In the genomic region with DNA sequence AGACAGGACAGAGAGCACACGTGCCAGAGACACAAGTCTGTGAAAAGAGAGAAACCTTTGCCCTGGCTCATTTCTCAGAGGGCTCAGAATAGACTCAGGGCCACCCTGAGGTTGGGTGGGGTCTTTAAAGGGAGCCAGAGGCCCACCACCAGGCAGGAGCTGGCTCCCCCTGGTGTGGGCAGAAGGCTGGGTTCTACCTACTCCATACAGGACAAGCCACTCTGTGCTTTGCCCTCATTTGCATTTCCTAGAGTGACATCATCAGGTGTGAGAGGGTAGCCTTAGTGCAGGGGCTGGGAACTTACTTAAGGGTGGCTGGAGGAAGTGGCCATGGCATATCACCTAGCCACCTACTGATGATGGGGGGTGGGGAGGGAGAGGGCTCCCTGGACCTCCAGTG, we compare ENCODE assay signal across 19 mouse cellular contexts.
DNase-seq lines count a peak whose midpoint lies in the region; ATAC-seq and TF ChIP-seq lines count a peak whose summit lies in the region.
"Had no signal": no experiment of that assay in that cellular context is flagged by ENCODE, and none has a peak within 500 bp of the region (broad histone marks: within the 10 kb centered on the region; RNA-seq: fewer than 3 reads in every experiment).

No protein-coding gene starts in this region.

- TF ChIP-seq CTCF in kidney, postnatal 0 days (IDR thresholded peaks at IDR 0.05; ENCODE audit: low read depth) = no peak

- ATAC-seq in heart, embryonic 11.5 days (replicated peaks; ENCODE audit: insufficient number of reproducible peaks, low FRiP score, low TSS enrichment) = no peak
- ATAC-seq in kidney, postnatal 0 days (replicated peaks; ENCODE audit: low FRiP score, low read depth) = peak; percentile 38; the same call in 1 of the 2 replicates
- no peak; the same call in 1 of the 2 replicates for ATAC-seq in kidney, embryonic 14.5 days (ENCODE audit: low FRiP score, low TSS enrichment)
- ATAC-seq in intestine, embryonic 15.5 days = peak; percentile 68; the same call in 1 of the 2 replicates
- no peak for ATAC-seq in CD4-positive, CD25-positive, alpha-beta regulatory T cell, adult 4 months
- ATAC-seq: activated CD4-positive, CD25-positive, alpha-beta regulatory T cell, adult 4 months; inflammation-experienced regulatory T-cells, adult 6 months; liver, postnatal 0 days had no signal

- H3K9ac ChIP-seq in heart, embryonic 11.5 days (ENCODE audit: low read depth, low read length) = no peak overlapping the region
- H3K9ac ChIP-seq in kidney, postnatal 0 days (ENCODE audit: low read depth, low read length) = no peak overlapping the region
- no peak overlapping the region for H3K9ac ChIP-seq in kidney, embryonic 14.5 days (ENCODE audit: low read depth, low read length)
- H3K9ac ChIP-seq in intestine, embryonic 15.5 days = no peak overlapping the region
- H3K9ac ChIP-seq: hindbrain, embryonic 13.5 days; limb, embryonic 12.5 days; liver, postnatal 0 days; midbrain, embryonic 12.5 days had no signal

- DNase-seq in heart, adult 9 months (ENCODE audit: low spot score in 2 of 2) = no peak
- no peak for DNase-seq in kidney, postnatal 0 days (ENCODE audit: low spot score)
- no peak for DNase-seq in embryo, embryonic 11 days
- DNase-seq: adrenal gland, adult 8-10 months; cerebellum, adult 18-20 months; cerebellum, postnatal 25 days; liver, postnatal 0 days; lung, postnatal 10 days had no signal

- peaks cover 16% of the 10 kb centered on the region; the same call in 1 of the 2 replicates for H3K4me1 ChIP-seq in heart, embryonic 11.5 days (ENCODE audit: control insufficient read depth, insufficient read depth, low read length)
- no peaks in the 10 kb centered on the region; the same call in 1 of the 2 replicates for H3K4me1 ChIP-seq in kidney, postnatal 0 days (replicated peaks; ENCODE audit: insufficient read depth, low read length)
- H3K4me1 ChIP-seq in kidney, embryonic 14.5 days (ENCODE audit: control insufficient read depth, insufficient read depth, low read length) = peaks cover 17% of the 10 kb centered on the region
- H3K4me1 ChIP-seq in intestine, embryonic 15.5 days (replicated peaks) = peaks cover 19% of the 10 kb centered on the region

- WGBS in heart, embryonic 11.5 days (ENCODE audit: insufficient replicate concordance) = 40% methylated on average over 1 of the region's 1 CpGs
- 29% methylated on average over 1 of the region's 1 CpGs for WGBS in kidney, postnatal 0 days
- WGBS in kidney, embryonic 14.5 days = 10% methylated on average over 1 of the region's 1 CpGs
- 38% methylated on average over 1 of the region's 1 CpGs for WGBS in intestine, embryonic 15.5 days

- H3K27me3 ChIP-seq in heart, embryonic 11.5 days (ENCODE audit: control insufficient read depth, insufficient read depth, low read length) = no peaks in the 10 kb centered on the region
- no peaks in the 10 kb centered on the region for H3K27me3 ChIP-seq in kidney, postnatal 0 days (ENCODE audit: insufficient read depth, low read length)
- H3K27me3 ChIP-seq in kidney, embryonic 14.5 days (ENCODE audit: control insufficient read depth, insufficient read depth, low read length) = no peaks in the 10 kb centered on the region
- no peaks in the 10 kb centered on the region; the same call in 1 of the 2 replicates for H3K27me3 ChIP-seq in intestine, embryonic 15.5 days (replicated peaks)
- H3K27me3 ChIP-seq: hindbrain, embryonic 13.5 days; midbrain, embryonic 12.5 days had no signal

- no peaks in the 10 kb centered on the region for H3K9me3 ChIP-seq in heart, embryonic 11.5 days (replicated peaks; ENCODE audit: control insufficient read depth, low read length)
- no peaks in the 10 kb centered on the region for H3K9me3 ChIP-seq in kidney, postnatal 0 days (replicated peaks; ENCODE audit: low read length)
- no peaks in the 10 kb centered on the region for H3K9me3 ChIP-seq in kidney, embryonic 14.5 days (ENCODE audit: control insufficient read depth, low read length)
- H3K9me3 ChIP-seq in intestine, embryonic 15.5 days = no peaks in the 10 kb centered on the region
- H3K9me3 ChIP-seq: hindbrain, embryonic 13.5 days; limb, embryonic 12.5 days; midbrain, embryonic 12.5 days had no signal

- H3K4me3 ChIP-seq in heart, embryonic 11.5 days (ENCODE audit: low read depth, low read length) = no peak overlapping the region
- no peak overlapping the region for H3K4me3 ChIP-seq in kidney, postnatal 0 days (replicated peaks; ENCODE audit: low read depth, low read length)
- H3K4me3 ChIP-seq in kidney, embryonic 14.5 days (ENCODE audit: low read length) = no peak overlapping the region
- H3K4me3 ChIP-seq in intestine, embryonic 15.5 days (replicated peaks) = no peak overlapping the region
- H3K4me3 ChIP-seq: hindbrain, embryonic 13.5 days; layer of hippocampus, adult 2 months; limb, embryonic 12.5 days; midbrain, embryonic 12.5 days had no signal

- no peaks in the 10 kb centered on the region for H3K36me3 ChIP-seq in heart, embryonic 11.5 days (ENCODE audit: control insufficient read depth, insufficient read depth, low read length)
- no peaks in the 10 kb centered on the region for H3K36me3 ChIP-seq in kidney, postnatal 0 days (ENCODE audit: insufficient read depth, low read length)
- H3K36me3 ChIP-seq in kidney, embryonic 14.5 days (ENCODE audit: control insufficient read depth, insufficient read depth, low read length) = no peaks in the 10 kb centered on the region
- H3K36me3 ChIP-seq in intestine, embryonic 15.5 days = no peaks in the 10 kb centered on the region
- H3K36me3 ChIP-seq: hindbrain, embryonic 13.5 days; limb, embryonic 12.5 days; midbrain, embryonic 12.5 days had no signal

- H3K27ac ChIP-seq in heart, embryonic 11.5 days (ENCODE audit: low read depth, low read length) = 0 out of 2 replicates have a peak overlapping the region, but pooled peaks have one; percentile 22
- 0 out of 2 replicates have a peak overlapping the region, but pooled peaks have one; percentile 26 for H3K27ac ChIP-seq in kidney, postnatal 0 days
- no peak overlapping the region for H3K27ac ChIP-seq in kidney, embryonic 14.5 days (ENCODE audit: low read depth, low read length)
- no peak overlapping the region for H3K27ac ChIP-seq in intestine, embryonic 15.5 days
- H3K27ac ChIP-seq: hindbrain, embryonic 13.5 days; layer of hippocampus, adult 2 months; limb, embryonic 12.5 days; midbrain, embryonic 12.5 days had no signal

- no peak overlapping the region for H3K4me2 ChIP-seq in heart, embryonic 11.5 days
- H3K4me2 ChIP-seq in kidney, postnatal 0 days (ENCODE audit: low read length) = no peak overlapping the region
- H3K4me2 ChIP-seq in kidney, embryonic 14.5 days (replicated peaks; ENCODE audit: low read depth, low read length) = no peak overlapping the region
- H3K4me2 ChIP-seq in intestine, embryonic 15.5 days (replicated peaks) = no peak overlapping the region
- H3K4me2 ChIP-seq: hindbrain, embryonic 13.5 days; limb, embryonic 12.5 days; liver, embryonic 11.5 days; midbrain, embryonic 12.5 days had no signal

Comparison
In these comparisons a context has a peak if more than half of its experiments do, and no peak if none do; other contexts are left out.
1. ATAC-seq: peak in kidney, postnatal 0 days (single experiment) and intestine, embryonic 15.5 days (single experiment); none in heart, embryonic 11.5 days (single experiment), kidney, embryonic 14.5 days (single experiment) and CD4-positive, CD25-positive, alpha-beta regulatory T cell, adult 4 months (single experiment).
2. H3K27ac ChIP-seq: peak in heart, embryonic 11.5 days (single experiment) and kidney, postnatal 0 days (single experiment); none in kidney, embryonic 14.5 days (single experiment) and intestine, embryonic 15.5 days (single experiment).